Mouse (Mus musculus) megakaryocyte, embryonic 14.5 days (primary cell): Measurements from ENCODE around the gene Gemin7.

Experiments
- FLI1 ChIP-seq: IDR thresholded peaks from 2 replicates; pipeline ENCODE4 v1.6.1; 2012; ENCODE audit warnings: low read length, inconsistent platforms, mixed read lengths
- GATA1 ChIP-seq: IDR thresholded peaks from 3 replicates; pipeline ENCODE4 v1.6.1; 2012; ENCODE audit warnings: mixed read lengths, low read length, inconsistent platforms, borderline replicate concordance

DNA sequence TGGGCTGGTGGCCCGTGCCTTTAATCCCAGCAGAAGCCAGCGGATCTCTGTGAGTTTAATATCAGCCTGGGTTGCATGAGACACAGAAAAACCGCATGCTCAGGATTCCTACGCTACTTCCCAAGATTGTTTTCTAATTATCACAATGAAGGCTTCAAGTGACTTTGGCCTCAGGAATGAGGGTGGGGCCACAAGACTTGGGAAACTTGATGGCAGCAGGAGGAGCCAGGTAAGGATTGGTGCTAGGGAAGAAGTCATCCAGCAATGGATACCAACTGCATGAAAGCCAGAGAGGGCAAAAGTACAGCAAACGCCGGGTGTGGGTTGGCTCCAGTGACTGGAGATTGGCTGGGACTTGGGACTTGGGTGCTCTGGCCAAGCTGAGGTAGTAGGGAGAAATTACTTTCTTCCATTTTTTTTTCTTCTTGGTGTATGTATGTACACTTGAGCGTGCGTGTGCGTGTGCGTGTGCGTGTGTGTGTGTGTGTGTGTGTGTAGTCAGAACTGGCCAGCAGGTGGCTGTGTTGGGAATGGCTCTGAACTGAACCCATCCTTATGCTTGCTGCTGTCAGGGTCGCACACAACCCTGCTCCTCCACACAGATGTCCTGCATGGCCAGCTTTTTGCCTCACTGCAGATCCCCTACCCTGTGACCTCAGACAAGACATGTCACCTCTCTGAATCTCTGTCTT, 32.4 kb upstream of the Gemin7 start:
- no peak for TF ChIP-seq GATA1
- no peak for TF ChIP-seq FLI1
